ENCODE assay signal across 8 mouse cellular contexts in genomic region chr1:133314364-133314763, GRCm38 (mm10). TPM values are rescaled to one million over a fixed set of nuclear protein-coding genes. Genes with fewer than 3 reads are reported as not detected.
A peak's percentile ranks its signal among the peaks of the same experiment; 100 is the strongest.
DNase-seq lines count a peak whose midpoint lies in the region; ATAC-seq and TF ChIP-seq lines count a peak whose summit lies in the region.

No protein-coding gene starts in this region.

- H3K4me1 ChIP-seq in embryonic fibroblast, embryonic 13.5 days (ENCODE audit: control insufficient read depth, insufficient read depth, low read length), result no peaks in the 10 kb centered on the region
- peaks cover 8% of the 10 kb centered on the region; the same call in 1 of the 2 replicates for H3K4me1 ChIP-seq in liver, postnatal 0 days (ENCODE audit: insufficient read depth)

- no peak for TF ChIP-seq POLR2A in embryonic fibroblast, embryonic 13.5 days (IDR thresholded peaks at IDR 0.05; ENCODE audit: low read depth, low read length)

- H3K9me3 ChIP-seq in liver, postnatal 0 days (ENCODE audit: low read length), result no peaks in the 10 kb centered on the region

- H3K4me3 ChIP-seq in embryonic fibroblast, embryonic 13.5 days (ENCODE audit: insufficient read depth, low read length), result no peak overlapping the region
- H3K4me3 ChIP-seq in liver, postnatal 0 days (ENCODE audit: low read depth, low read length), result no peak overlapping the region

- no peak for TF ChIP-seq EP300 in liver, postnatal 0 days (IDR thresholded peaks at IDR 0.05; ENCODE audit: low read depth)

- H3K9ac ChIP-seq in liver, postnatal 0 days (replicated peaks), result no peak overlapping the region

- intact Hi-C loops in left cerebral cortex, postnatal 14 days (cut with DNase I), result loop anchor here (1.0 kb wide), 1 partner anchor 39 kb away; no protein-coding TSS in a partner anchor

- TF ChIP-seq CTCF in embryonic fibroblast, embryonic 13.5 days (IDR thresholded peaks at IDR 0.05; ENCODE audit: borderline replicate concordance, insufficient read depth, low read length), result peak; percentile 66; the same call in 1 of the 2 replicates
- peak; percentile 77 for TF ChIP-seq CTCF in liver, postnatal 0 days (IDR thresholded peaks at IDR 0.05; ENCODE audit: low read depth)

- H3K27ac ChIP-seq in embryonic fibroblast, embryonic 13.5 days (ENCODE audit: insufficient read depth, low read length), result no peak overlapping the region
- no peak overlapping the region for H3K27ac ChIP-seq in liver, postnatal 0 days (ENCODE audit: low read depth)

- peak; percentile 23 for DNase-seq in cerebellum, adult 8-10 months
- DNase-seq in left cerebral cortex, postnatal 14 days (ENCODE audit: low spot score in 2 of 2), result peak; percentile 49 to 66
- no peak for DNase-seq in left cerebral cortex, adult 8-10 months (ENCODE audit: low spot score in 2 of 2)
- DNase-seq in adipocyte (ENCODE audit: low spot score), result peak; percentile 34
- DNase-seq in liver, postnatal 0 days, result peak; percentile 72
- peak; percentile 76 for DNase-seq in splenic B cell, adult 2 months (ENCODE audit: low read depth, low spot score)

- no peaks in the 10 kb centered on the region for H3K27me3 ChIP-seq in liver, postnatal 0 days (ENCODE audit: insufficient read depth, low read length)
- H3K27me3 ChIP-seq in splenic B cell, adult 2 months (ENCODE audit: control insufficient read depth, insufficient read depth, low read length, poor library complexity, severe bottlenecking), result no peaks in the 10 kb centered on the region

- WGBS in liver, postnatal 0 days (ENCODE audit: insufficient replicate concordance), result 32% methylated on average over 8 of the region's 8 CpGs

- no peak for ATAC-seq in cerebellum, adult (ENCODE audit: insufficient number of reproducible peaks, low FRiP score, low TSS enrichment)
- ATAC-seq in liver, postnatal 0 days, result no peak

- H3K4me2 ChIP-seq in liver, postnatal 0 days (ENCODE audit: low read depth, low read length), result no peak overlapping the region

- 0 out of 2 replicates have a peak, but pooled peaks cover 2% of the 10 kb centered on the region for H3K36me3 ChIP-seq in liver, postnatal 0 days (replicated peaks; ENCODE audit: insufficient read depth, low read length)
- no peaks in the 10 kb centered on the region for H3K36me3 ChIP-seq in splenic B cell, adult 2 months (ENCODE audit: control insufficient read depth, insufficient read depth, low read length, poor library complexity, severe bottlenecking)

RNA-seq across cellular contexts. Expression of gene Golt1a, which starts 4.8 kb away (rescaled TPM):
- total RNA-seq in left cerebral cortex, postnatal 14 days (2021), result 1 to 10 TPM in 1 of 2 experiments, not detected in 1; 1.4 TPM
- 1 to 10 TPM in 3 of 4 experiments, under 1 TPM in 1; 0.28 to 4.8 (median 2.4) TPM for total RNA-seq in left cerebral cortex, adult 8-10 months (2022)
- not detected in 2 replicates for polyA plus RNA-seq in embryonic fibroblast, embryonic 13.5 days (2011; ENCODE audit: insufficient read length, low read depth, missing spikeins)
- 30.8 and 41.9 TPM in 2 replicates for polyA plus RNA-seq in liver, postnatal 0 days (2015; fragmentation: Nextera tagmentation; extraction: Ambion mirVana)

RNA-seq across cellular contexts. Expression of gene Kiss1, which starts 7.3 kb away (rescaled TPM):
- 1 to 10 TPM in 1 of 2 experiments, not detected in 1; 1.8 TPM for total RNA-seq in left cerebral cortex, postnatal 14 days (2021)
- total RNA-seq in left cerebral cortex, adult 8-10 months (2022), result not detected
- not detected in 2 replicates for polyA plus RNA-seq in embryonic fibroblast, embryonic 13.5 days (2011; ENCODE audit: insufficient read length, low read depth, missing spikeins)
- polyA plus RNA-seq in liver, postnatal 0 days (2015; fragmentation: Nextera tagmentation; extraction: Ambion mirVana), result not detected in 2 replicates

RNA-seq across cellular contexts. Expression of gene Ren1, which starts 35.9 kb away (rescaled TPM):
- total RNA-seq in left cerebral cortex, postnatal 14 days (2021), result not detected
- total RNA-seq in left cerebral cortex, adult 8-10 months (2022), result not detected
- not detected in 2 replicates for polyA plus RNA-seq in embryonic fibroblast, embryonic 13.5 days (2011; ENCODE audit: insufficient read length, low read depth, missing spikeins)
- 0.64 and 0.88 TPM in 2 replicates for polyA plus RNA-seq in liver, postnatal 0 days (2015; fragmentation: Nextera tagmentation; extraction: Ambion mirVana)

RNA-seq across cellular contexts. Expression of gene Etnk2, which starts 49.0 kb away (rescaled TPM):
- total RNA-seq in left cerebral cortex, postnatal 14 days (2021), result 1 to 10 TPM; 6.0 TPM
- 1 to 10 TPM; 7.1 to 9.9 (median 7.9) TPM for total RNA-seq in left cerebral cortex, adult 8-10 months (2022)
- 0.25 TPM in 1 of 2 replicates, not detected in the other for polyA plus RNA-seq in embryonic fibroblast, embryonic 13.5 days (2011; ENCODE audit: insufficient read length, low read depth, missing spikeins)
- polyA plus RNA-seq in liver, postnatal 0 days (2015; fragmentation: Nextera tagmentation; extraction: Ambion mirVana), result 39.5 and 39.6 TPM in 2 replicates

Comparison
In these comparisons a context has a peak if more than half of its experiments do, and no peak if none do; other contexts are left out.
1. DNase-seq: peak in cerebellum, adult 8-10 months (single experiment), left cerebral cortex, postnatal 14 days (2 of 2), adipocyte (single experiment), liver, postnatal 0 days (single experiment) and splenic B cell, adult 2 months (single experiment); none in left cerebral cortex, adult 8-10 months (0 of 2).